ENCODE assay signal across 7 mouse cellular contexts in genomic region chr13:83523232-83523969, GRCm38 (mm10). TPM values are rescaled to one million over a fixed set of nuclear protein-coding genes. Genes with fewer than 3 reads are reported as not detected.
A peak's percentile ranks its signal among the peaks of the same experiment; 100 is the strongest.
DNase-seq lines count a peak whose midpoint lies in the region; ATAC-seq lines count a peak whose summit lies in the region.

No protein-coding gene starts in this region.

- H3K4me2 ChIP-seq in hindbrain, embryonic 16.5 days (ENCODE audit: low read length): peak overlapping the region; percentile 78
- H3K4me2 ChIP-seq in limb, embryonic 11.5 days (ENCODE audit: low read depth, severe bottlenecking): peak overlapping the region; percentile 83

- intact Hi-C loops in gastrocnemius, postnatal 14 days (cut with DNase I; ENCODE audit: low total_unique reads): no loop called here

- peak overlapping the region; percentile 77 for H3K9ac ChIP-seq in hindbrain, embryonic 16.5 days (ENCODE audit: low read depth, low read length)
- no peak overlapping the region for H3K9ac ChIP-seq in limb, embryonic 11.5 days (ENCODE audit: low read length)

- no peaks in the 10 kb centered on the region for H3K36me3 ChIP-seq in hindbrain, embryonic 16.5 days (ENCODE audit: control insufficient read depth, insufficient read depth, low read length)
- no peaks in the 10 kb centered on the region for H3K36me3 ChIP-seq in limb, embryonic 11.5 days (ENCODE audit: control insufficient read depth, insufficient read depth, low read length)

- H3K4me1 ChIP-seq in hindbrain, embryonic 16.5 days (ENCODE audit: control insufficient read depth, insufficient read depth, low read depth, low read length): peaks cover 3% of the 10 kb centered on the region; the same call in 1 of the 2 replicates
- no peaks in the 10 kb centered on the region for H3K4me1 ChIP-seq in limb, embryonic 11.5 days (ENCODE audit: control insufficient read depth, insufficient read depth, low read length)

- peak overlapping the region; percentile 70 for H3K4me3 ChIP-seq in hindbrain, embryonic 16.5 days (ENCODE audit: low read length)
- peak overlapping the region; percentile 61 for H3K4me3 ChIP-seq in limb, embryonic 11.5 days (ENCODE audit: low read depth, low read length)

- peak overlapping the region; percentile 24 for H3K27ac ChIP-seq in hindbrain, embryonic 16.5 days (ENCODE audit: low read depth, low read length)
- no peak overlapping the region for H3K27ac ChIP-seq in limb, embryonic 11.5 days (replicated peaks; ENCODE audit: low read depth, low read length)

- 2% methylated on average over 34 of the region's 35 CpGs for WGBS in hindbrain, embryonic 16.5 days
- 2% methylated on average over 33 of the region's 35 CpGs for WGBS in limb, embryonic 11.5 days

- ATAC-seq in hindbrain, embryonic 16.5 days: peak; percentile 65
- ATAC-seq in limb, embryonic 11.5 days (ENCODE audit: insufficient number of reproducible peaks, low FRiP score, low TSS enrichment, low read depth): peak; percentile 77

- no peaks in the 10 kb centered on the region for H3K9me3 ChIP-seq in hindbrain, embryonic 16.5 days (ENCODE audit: control insufficient read depth, low read length)
- no peaks in the 10 kb centered on the region for H3K9me3 ChIP-seq in limb, embryonic 11.5 days (ENCODE audit: control insufficient read depth, low read length)

- H3K27me3 ChIP-seq in hindbrain, embryonic 16.5 days (replicated peaks; ENCODE audit: control insufficient read depth, insufficient read depth, low read length): no peaks in the 10 kb centered on the region; the same call in 1 of the 2 replicates
- no peaks in the 10 kb centered on the region for H3K27me3 ChIP-seq in limb, embryonic 11.5 days (ENCODE audit: control insufficient read depth, insufficient read depth, low read length)

- DNase-seq in adrenal gland, postnatal 10 days: peak; percentile 76
- DNase-seq in cerebellum, postnatal 14 days: peak; percentile 70 to 78
- peak; percentile 71 for DNase-seq in gastrocnemius, postnatal 14 days
- peak; percentile 68 for DNase-seq in limb, embryonic 11.5 days (ENCODE audit: low spot score)
- peak; percentile 73 for DNase-seq in mesoderm, embryonic 11.5 days (ENCODE audit: low read depth, low spot score)
- DNase-seq in right cerebral cortex, postnatal 36 days (ENCODE audit: low spot score in 2 of 2): peak; percentile 40 to 47

RNA-seq across cellular contexts. Expression of gene Mef2c, which starts 19.6 kb away (rescaled TPM):
- 10 to 100 TPM; 42.9 to 86.6 TPM for total RNA-seq in adrenal gland, postnatal 10 days (2021)
- total RNA-seq in gastrocnemius, postnatal 14 days (2021): 100 to 1,000 TPM; 258 to 347 TPM
- 38.9 and 48.4 TPM in 2 replicates for polyA plus RNA-seq in hindbrain, embryonic 16.5 days (2015; fragmentation: Nextera tagmentation; extraction: Ambion mirVana)
- 27.8 and 28.9 TPM in 2 replicates for polyA plus RNA-seq in limb, embryonic 11.5 days (2014; fragmentation: Nextera tagmentation; extraction: Ambion mirVana)
